7 mouse cellular contexts compared by ENCODE assay signal in genomic region chr17:12036205-12036604, GRCm38 (mm10).
DNase-seq lines count a peak whose midpoint lies in the region; ATAC-seq lines count a peak whose summit lies in the region.

No protein-coding gene starts in this region.

- WGBS in liver, embryonic 15.5 days (ENCODE audit: insufficient replicate concordance) = 42% methylated on average over 6 of the region's 6 CpGs

- no peaks in the 10 kb centered on the region; the same call in 1 of the 2 replicates for H3K27me3 ChIP-seq in liver, embryonic 15.5 days

- peak overlapping the region; percentile 96 for H3K27ac ChIP-seq in liver, embryonic 15.5 days (replicated peaks)

- no peaks in the 10 kb centered on the region for H3K36me3 ChIP-seq in liver, embryonic 15.5 days (replicated peaks)

- peak; percentile 70 for DNase-seq in urinary bladder, postnatal 25 days (ENCODE audit: low spot score)
- DNase-seq in urinary bladder, adult 18-20 months (ENCODE audit: low spot score in 2 of 2) = no peak
- peak; percentile 52 for DNase-seq in adrenal gland, adult 2 months
- DNase-seq in embryo, embryonic 9.5 days (ENCODE audit: extremely low spot score) = peak; percentile 49
- DNase-seq in kidney, postnatal 14 days = peak; percentile 60
- DNase-seq in right cerebral cortex, adult 18-20 months = peak; percentile 63

- 0 out of 2 replicates have a peak overlapping the region, but pooled peaks have one; percentile 58 for H3K9ac ChIP-seq in liver, embryonic 15.5 days

- peak overlapping the region; percentile 76 for H3K4me2 ChIP-seq in liver, embryonic 15.5 days

- H3K4me3 ChIP-seq in liver, embryonic 15.5 days (replicated peaks) = peak overlapping the region; percentile 47

- no peaks in the 10 kb centered on the region for H3K9me3 ChIP-seq in liver, embryonic 15.5 days (replicated peaks)

- ATAC-seq in liver, embryonic 15.5 days (ENCODE audit: insufficient read depth) = no peak

- peaks cover 50% of the 10 kb centered on the region for H3K4me1 ChIP-seq in liver, embryonic 15.5 days (replicated peaks)

Comparison
In these comparisons a context has a peak if more than half of its experiments do, and no peak if none do; other contexts are left out.
1. DNase-seq: peak in urinary bladder, postnatal 25 days (single experiment), adrenal gland, adult 2 months (single experiment), embryo, embryonic 9.5 days (single experiment), kidney, postnatal 14 days (single experiment) and right cerebral cortex, adult 18-20 months (single experiment); none in urinary bladder, adult 18-20 months (0 of 2).